In genomic region chr16:85053996-85054395, GRCm38 (mm10) we compare ENCODE assay signal across 19 mouse cellular contexts.
A peak's percentile ranks its signal among the peaks of the same experiment; 100 is the strongest.
DNase-seq lines count a peak whose midpoint lies in the region; ATAC-seq and TF ChIP-seq lines count a peak whose summit lies in the region.
"Had no signal": no experiment of that assay in that cellular context is flagged by ENCODE, and none has a peak within 500 bp of the region (broad histone marks: within the 10 kb centered on the region; RNA-seq: fewer than 3 reads in every experiment).

No protein-coding gene starts in this region.

- no peak overlapping the region for H3K4me3 ChIP-seq in lung, embryonic 14.5 days (ENCODE audit: low read depth, low read length)
- H3K4me3 ChIP-seq in lung, adult 2 months (replicated peaks; ENCODE audit: extremely low read depth, low read depth, low read length), result no peak overlapping the region
- no peak overlapping the region for H3K4me3 ChIP-seq in stomach, embryonic 15.5 days (replicated peaks)
- H3K4me3 ChIP-seq: embryonic facial prominence, embryonic 12.5 days; forebrain, embryonic 15.5 days; heart, embryonic 12.5 days; hindbrain, embryonic 10.5 days had no signal

- WGBS in lung, embryonic 14.5 days, result 64% methylated on average over 7 of the region's 7 CpGs
- WGBS in lung, adult 2 months, result 72% methylated on average over 7 of the region's 7 CpGs
- WGBS in stomach, embryonic 15.5 days, result 71% methylated on average over 7 of the region's 7 CpGs

- no peaks in the 10 kb centered on the region for H3K9me3 ChIP-seq in lung, embryonic 14.5 days (ENCODE audit: low read depth, low read length)
- H3K9me3 ChIP-seq in stomach, embryonic 15.5 days, result no peaks in the 10 kb centered on the region
- H3K9me3 ChIP-seq: embryonic facial prominence, embryonic 12.5 days; forebrain, embryonic 15.5 days; heart, embryonic 12.5 days; hindbrain, embryonic 10.5 days had no signal

- H3K4me2 ChIP-seq in lung, embryonic 14.5 days, result no peak overlapping the region
- no peak overlapping the region for H3K4me2 ChIP-seq in stomach, embryonic 15.5 days
- H3K4me2 ChIP-seq: embryonic facial prominence, embryonic 12.5 days; forebrain, embryonic 15.5 days; heart, embryonic 12.5 days; hindbrain, embryonic 14.5 days had no signal

- no peak overlapping the region for H3K9ac ChIP-seq in lung, embryonic 14.5 days
- H3K9ac ChIP-seq in stomach, embryonic 15.5 days, result no peak overlapping the region
- H3K9ac ChIP-seq: embryonic facial prominence, embryonic 12.5 days; forebrain, embryonic 15.5 days; heart, embryonic 12.5 days; hindbrain, embryonic 14.5 days had no signal

- no peak for TF ChIP-seq POLR2A in lung, adult 2 months (IDR thresholded peaks at IDR 0.05; ENCODE audit: borderline replicate concordance, extremely low read depth, low read depth, low read length)

- H3K4me1 ChIP-seq in lung, embryonic 14.5 days (ENCODE audit: insufficient read depth), result no peaks in the 10 kb centered on the region
- H3K4me1 ChIP-seq in lung, adult 2 months (ENCODE audit: control insufficient read depth, insufficient read depth, low read length), result peaks cover 2% of the 10 kb centered on the region; the same call in 1 of the 2 replicates
- H3K4me1 ChIP-seq in stomach, embryonic 15.5 days, result 0 out of 2 replicates have a peak, but pooled peaks cover under 1% of the 10 kb centered on the region
- H3K4me1 ChIP-seq: hindbrain, embryonic 10.5 days had no signal

- no peaks in the 10 kb centered on the region for H3K27me3 ChIP-seq in lung, embryonic 14.5 days (ENCODE audit: insufficient read depth, low read length)
- no peaks in the 10 kb centered on the region for H3K27me3 ChIP-seq in stomach, embryonic 15.5 days (replicated peaks)
- H3K27me3 ChIP-seq: CH12.LX; embryonic facial prominence, embryonic 12.5 days; forebrain, embryonic 15.5 days; heart, embryonic 12.5 days; Patski had no signal

- no peak for TF ChIP-seq CTCF in lung, embryonic 14.5 days (IDR thresholded peaks at IDR 0.05; ENCODE audit: low read depth)
- no peak for TF ChIP-seq CTCF in lung, adult 2 months (IDR thresholded peaks at IDR 0.05; ENCODE audit: insufficient read depth, low read length)

- peak; percentile 67 for ATAC-seq in lung, embryonic 14.5 days (ENCODE audit: insufficient read depth)
- peak; percentile 70 for ATAC-seq in stomach, embryonic 15.5 days (ENCODE audit: insufficient read depth, low FRiP score, low read depth)
- ATAC-seq: activated CD4-positive, CD25-positive, alpha-beta regulatory T cell, adult 4 months; forebrain, embryonic 15.5 days; Patski had no signal

- no peak overlapping the region for H3K27ac ChIP-seq in lung, embryonic 14.5 days (ENCODE audit: low read depth)
- H3K27ac ChIP-seq in stomach, embryonic 15.5 days, result no peak overlapping the region
- H3K27ac ChIP-seq: embryonic facial prominence, embryonic 12.5 days; forebrain, embryonic 15.5 days; hindbrain, embryonic 10.5 days; hindbrain, embryonic 14.5 days had no signal

- H3K36me3 ChIP-seq in lung, embryonic 14.5 days (ENCODE audit: insufficient read depth), result peaks cover 11% of the 10 kb centered on the region; the same call in 1 of the 2 replicates
- H3K36me3 ChIP-seq in stomach, embryonic 15.5 days, result peaks cover 6% of the 10 kb centered on the region; the same call in 1 of the 2 replicates

- peak; percentile 40 for DNase-seq in lung, embryonic 14.5 days
- no peak for DNase-seq in lung, adult 2 months
- peak; percentile 61 for DNase-seq in lung, postnatal 25 days (ENCODE audit: low spot score)
- DNase-seq in cerebellum, adult 9-11 months, result no peak
- DNase-seq in yolk sac, embryonic 10.5 days (ENCODE audit: low spot score), result no peak
- no peak for DNase-seq in embryo, embryonic 11 days
- DNase-seq: adrenal gland, postnatal 14 days; cerebellum, adult 18-20 months; cerebellum, postnatal 10 days; gastrocnemius, postnatal 36 days had no signal

Comparison
In these comparisons a context has a peak if more than half of its experiments do, and no peak if none do; other contexts are left out.
1. DNase-seq: peak in lung, embryonic 14.5 days (single experiment) and lung, postnatal 25 days (single experiment); none in lung, adult 2 months (single experiment), cerebellum, adult 9-11 months (single experiment), yolk sac, embryonic 10.5 days (single experiment) and embryo, embryonic 11 days (single experiment).